Mouse (Mus musculus): ENCODE data around the gene Cmbl. TPM values are rescaled to one million over a fixed set of nuclear protein-coding genes. Genes with fewer than 3 reads are reported as not detected.

Gene Cmbl
- polyA plus RNA-seq, 1 experiment from 2014 or later, result 90.2 TPM

- no peak overlapping the region for H3K27ac ChIP-seq (ENCODE audit: low read depth, low read length)
- H3K9ac ChIP-seq (ENCODE audit: low read depth, low read length), result no peak overlapping the region
- H3K4me1 ChIP-seq (replicated peaks; ENCODE audit: control insufficient read depth, insufficient read depth, low read length), result 0 out of 2 replicates have a peak, but pooled peaks cover 8% of the 10 kb centered on the region
- TF ChIP-seq CTCF (IDR thresholded peaks at IDR 0.05; ENCODE audit: low read depth), result no peak
- no peak overlapping the region for H3K4me3 ChIP-seq (ENCODE audit: low read depth, low read length)
- ATAC-seq, result no peak
- no peak overlapping the region for H3K4me2 ChIP-seq (replicated peaks; ENCODE audit: low read depth)
- H3K36me3 ChIP-seq (ENCODE audit: control insufficient read depth, insufficient read depth), result no peaks in the 10 kb centered on the region
- no peaks in the 10 kb centered on the region for H3K27me3 ChIP-seq (replicated peaks; ENCODE audit: control insufficient read depth, insufficient read depth, low read length)
- no peaks in the 10 kb centered on the region for H3K9me3 ChIP-seq (ENCODE audit: control insufficient read depth)
- WGBS, result 75% methylated on average over 5 of the region's 5 CpGs
Measured at GRCm38 (mm10) chr15:31547421-31547820, 17.8 kb upstream of the Cmbl start.

- H3K36me3 ChIP-seq (ENCODE audit: control insufficient read depth, insufficient read depth), result no peaks in the 10 kb centered on the region
- no peaks in the 10 kb centered on the region for H3K9me3 ChIP-seq (ENCODE audit: control insufficient read depth)
- H3K9ac ChIP-seq (ENCODE audit: low read depth, low read length), result no peak overlapping the region
- H3K4me2 ChIP-seq (replicated peaks; ENCODE audit: low read depth), result no peak overlapping the region
- TF ChIP-seq CTCF (IDR thresholded peaks at IDR 0.05; ENCODE audit: low read depth), result no peak
- no peaks in the 10 kb centered on the region for H3K27me3 ChIP-seq (replicated peaks; ENCODE audit: control insufficient read depth, insufficient read depth, low read length)
- H3K27ac ChIP-seq (ENCODE audit: low read depth, low read length), result no peak overlapping the region
- H3K4me1 ChIP-seq (replicated peaks; ENCODE audit: control insufficient read depth, insufficient read depth, low read length), result no peaks in the 10 kb centered on the region
- 66% methylated on average over 4 of the region's 4 CpGs for WGBS
- H3K4me3 ChIP-seq (ENCODE audit: low read depth, low read length), result no peak overlapping the region
- no peak for ATAC-seq
Measured at GRCm38 (mm10) chr15:31550381-31550780, 14.8 kb upstream of the Cmbl start.

- H3K9ac ChIP-seq (ENCODE audit: low read depth, low read length), result no peak overlapping the region
- H3K4me1 ChIP-seq (replicated peaks; ENCODE audit: control insufficient read depth, insufficient read depth, low read length), result no peaks in the 10 kb centered on the region
- WGBS, result 89% methylated on average over 2 of the region's 2 CpGs
- no peak for TF ChIP-seq CTCF (IDR thresholded peaks at IDR 0.05; ENCODE audit: low read depth)
- H3K4me2 ChIP-seq (replicated peaks; ENCODE audit: low read depth), result no peak overlapping the region
- no peak for ATAC-seq
- no peaks in the 10 kb centered on the region for H3K9me3 ChIP-seq (ENCODE audit: control insufficient read depth)
- H3K36me3 ChIP-seq (ENCODE audit: control insufficient read depth, insufficient read depth), result no peaks in the 10 kb centered on the region
- no peaks in the 10 kb centered on the region for H3K27me3 ChIP-seq (replicated peaks; ENCODE audit: control insufficient read depth, insufficient read depth, low read length)
- no peak overlapping the region for H3K4me3 ChIP-seq (ENCODE audit: low read depth, low read length)
- H3K27ac ChIP-seq (ENCODE audit: low read depth, low read length), result no peak overlapping the region
Measured at GRCm38 (mm10) chr15:31554855-31555254, 10.3 kb upstream of the Cmbl start.

DNA sequence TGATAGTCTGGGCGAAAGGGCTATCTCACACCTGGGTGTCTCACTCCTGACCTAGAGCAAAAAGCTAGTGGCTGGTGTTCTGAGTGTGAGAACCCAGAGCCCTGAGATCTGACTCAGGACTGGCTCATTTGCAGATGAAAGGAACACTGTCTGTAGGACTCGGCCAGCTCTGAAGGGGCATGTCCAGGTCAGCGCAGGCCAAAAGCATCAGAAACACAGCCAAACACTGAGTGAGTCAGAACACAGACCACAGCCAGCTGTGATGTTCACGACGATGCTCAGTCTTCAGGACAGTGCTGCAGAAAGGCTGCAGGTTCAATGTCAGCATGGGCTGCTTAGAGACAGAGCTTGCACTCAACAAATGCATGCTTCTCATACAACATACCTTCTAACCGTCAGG is 3.8 kb upstream of the Cmbl start:
- H3K4me3 ChIP-seq (ENCODE audit: low read depth, low read length), result no peak overlapping the region
- H3K36me3 ChIP-seq (ENCODE audit: control insufficient read depth, insufficient read depth), result no peaks in the 10 kb centered on the region
- H3K4me2 ChIP-seq (replicated peaks; ENCODE audit: low read depth), result no peak overlapping the region
- H3K9me3 ChIP-seq (ENCODE audit: control insufficient read depth), result no peaks in the 10 kb centered on the region
- TF ChIP-seq CTCF (IDR thresholded peaks at IDR 0.05; ENCODE audit: low read depth), result no peak
- H3K4me1 ChIP-seq (replicated peaks; ENCODE audit: control insufficient read depth, insufficient read depth, low read length), result no peaks in the 10 kb centered on the region; the same call in 1 of the 2 replicates
- WGBS, result 84% methylated on average over 6 of the region's 6 CpGs
- H3K27ac ChIP-seq (ENCODE audit: low read depth, low read length), result no peak overlapping the region
- no peak overlapping the region for H3K9ac ChIP-seq (ENCODE audit: low read depth, low read length)
- no peak for ATAC-seq
- H3K27me3 ChIP-seq (replicated peaks; ENCODE audit: control insufficient read depth, insufficient read depth, low read length), result no peaks in the 10 kb centered on the region

- Histone ChIP-seq H3K4me1 (replicated peaks; ENCODE audit: control insufficient read depth, insufficient read depth, low read length) (no peaks in the 10 kb centered on the region; the same call in 1 of the 2 replicates), H3K36me3 (ENCODE audit: control insufficient read depth, insufficient read depth) (no peaks in the 10 kb centered on the region), H3K27me3 (replicated peaks; ENCODE audit: control insufficient read depth, insufficient read depth, low read length) (no peaks in the 10 kb centered on the region), H3K4me3 (ENCODE audit: low read depth, low read length) (no peak overlapping the region), H3K9ac (ENCODE audit: low read depth, low read length) (no peak overlapping the region), H3K4me2 (replicated peaks; ENCODE audit: low read depth) (no peak overlapping the region), H3K27ac (ENCODE audit: low read depth, low read length) (no peak overlapping the region), H3K9me3 (ENCODE audit: control insufficient read depth) (no peaks in the 10 kb centered on the region)
- ATAC-seq, result no peak
- 95% methylated on average over 4 of the region's 4 CpGs for WGBS
- TF ChIP-seq CTCF (IDR thresholded peaks at IDR 0.05; ENCODE audit: low read depth), result no peak
Measured at GRCm38 (mm10) chr15:31561976-31562375, 3.2 kb upstream of the Cmbl start.

DNA sequence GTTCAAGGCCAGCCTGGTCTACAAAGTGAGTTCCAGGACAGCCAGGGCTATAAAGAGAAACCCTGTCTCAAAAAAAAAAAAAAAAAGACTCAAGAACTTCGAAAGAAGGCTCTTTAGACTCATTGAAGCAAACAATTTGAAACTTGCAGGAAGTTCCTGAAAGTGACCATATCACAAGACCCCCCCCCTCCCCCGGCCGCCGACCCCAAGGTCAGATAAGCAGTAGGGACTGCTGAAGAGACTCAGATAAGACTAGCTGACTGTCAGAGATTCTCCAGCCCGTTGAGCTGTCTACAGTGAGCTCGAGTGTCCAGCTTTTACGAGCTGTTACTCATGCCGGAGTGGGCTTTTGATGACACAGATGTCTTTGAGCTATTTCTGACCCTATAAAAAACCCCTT is 2.3 kb upstream of the Cmbl start:
- no peaks in the 10 kb centered on the region for H3K27me3 ChIP-seq (replicated peaks; ENCODE audit: control insufficient read depth, insufficient read depth, low read length)
- H3K4me2 ChIP-seq (replicated peaks; ENCODE audit: low read depth), result no peak overlapping the region
- no peaks in the 10 kb centered on the region; the same call in 1 of the 2 replicates for H3K4me1 ChIP-seq (replicated peaks; ENCODE audit: control insufficient read depth, insufficient read depth, low read length)
- no peak overlapping the region for H3K9ac ChIP-seq (ENCODE audit: low read depth, low read length)
- no peak overlapping the region for H3K4me3 ChIP-seq (ENCODE audit: low read depth, low read length)
- H3K27ac ChIP-seq (ENCODE audit: low read depth, low read length), result peak overlapping the region; percentile 95
- H3K9me3 ChIP-seq (ENCODE audit: control insufficient read depth), result no peaks in the 10 kb centered on the region
- WGBS, result 55% methylated on average over 8 of the region's 8 CpGs
- no peaks in the 10 kb centered on the region for H3K36me3 ChIP-seq (ENCODE audit: control insufficient read depth, insufficient read depth)
- no peak for TF ChIP-seq CTCF (IDR thresholded peaks at IDR 0.05; ENCODE audit: low read depth)
- ATAC-seq, result no peak
